Mouse (Mus musculus) CH12F3 (cell line): ENCODE results near the gene Hemk1.

Experiments used
- in situ Hi-C: fragments of 300-500 bp; cut with MboI; formaldehyde crosslinking; loops from 2 replicates; pipeline ENCODE4 v1.14.3; 2020; ENCODE audit warnings: low sequenced_read_pairs

Gene Hemk1

DNA sequence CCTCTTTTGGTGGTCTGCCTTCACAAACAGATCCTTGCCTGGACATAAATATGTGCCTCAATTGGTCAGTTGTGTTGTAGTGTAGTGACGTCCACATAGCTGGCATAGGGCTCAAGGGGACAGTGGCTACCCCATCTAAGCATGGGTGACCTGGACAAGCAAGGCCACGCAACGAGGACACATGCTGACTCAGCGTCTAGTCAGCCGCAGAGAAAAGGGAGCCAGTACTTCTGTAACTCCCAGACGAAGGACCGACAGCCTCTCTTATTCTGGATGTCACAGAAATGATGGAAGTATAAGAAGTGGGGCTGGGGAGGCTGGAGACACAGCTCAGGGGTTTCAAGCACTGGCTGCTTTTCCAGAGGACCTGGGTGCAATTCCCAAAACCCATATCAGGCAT lies 60.5 kb downstream of the Hemk1 start:
- in situ Hi-C loops: loop anchor here (25.0 kb wide), 1 partner anchor 365 kb away; no protein-coding TSS in a partner anchor
